Comparison of ENCODE assay signal across 23 mouse cellular contexts in the genomic region with DNA sequence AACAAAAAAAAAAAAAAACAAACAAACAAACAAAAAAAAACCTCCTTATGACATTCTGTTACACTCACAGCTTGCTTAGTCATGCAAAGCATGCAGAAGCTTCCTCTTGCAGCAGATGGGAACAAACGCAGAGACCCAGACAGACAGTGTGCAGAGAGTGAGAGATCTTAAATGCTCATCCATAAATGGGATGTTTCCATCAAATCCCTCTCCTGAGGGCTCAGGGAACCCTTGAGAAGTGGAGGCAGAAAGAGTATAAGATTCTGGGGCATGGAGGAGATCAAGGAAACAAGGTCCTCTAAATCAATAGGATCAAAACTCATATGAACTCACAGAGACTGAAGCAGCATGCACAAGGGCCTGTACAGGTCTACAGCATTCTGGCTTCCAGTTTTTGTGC. TPM values are rescaled to one million over a fixed set of nuclear protein-coding genes. Genes with fewer than 3 reads are reported as not detected.
"Had no signal": no experiment of that assay in that cellular context is flagged by ENCODE, and none has a peak within 500 bp of the region (broad histone marks: within the 10 kb centered on the region; RNA-seq: fewer than 3 reads in every experiment).

No protein-coding gene starts in this region.

- H3K27ac ChIP-seq: heart, adult 2 months; hindbrain, embryonic 10.5 days; hindbrain, embryonic 12.5 days; hindbrain, embryonic 14.5 days; intestine, embryonic 15.5 days; left cerebral cortex, adult 2 months; limb, embryonic 10.5 days; limb, embryonic 12.5 days; liver, embryonic 13.5 days; liver, embryonic 15.5 days had no signal

- ATAC-seq: hindbrain, embryonic 16.5 days; inflammation-experienced regulatory T-cells, adult 6 months; intestine, embryonic 15.5 days; intestine, postnatal 0 days had no signal

- DNase-seq: gastrocnemius, postnatal 25 days; heart, adult 2 months; heart, postnatal 10 days; heart, postnatal 4 days; kidney, adult 18-20 months; kidney, adult 8-10 months; kidney, postnatal 10 days; kidney, postnatal 25 days; kidney, postnatal 4 days; liver; liver, embryonic 13.5 days had no signal

- H3K4me3 ChIP-seq: heart, adult 2 months; hindbrain, embryonic 10.5 days; hindbrain, embryonic 12.5 days; intestine, embryonic 15.5 days; left cerebral cortex, adult 2 months; limb, embryonic 10.5 days; limb, embryonic 12.5 days; liver, embryonic 13.5 days; liver, embryonic 15.5 days had no signal

RNA-seq across cellular contexts. Expression of a gene that starts 52.5 kb away (rescaled TPM):
- total RNA-seq: granulocyte monocyte progenitor cell, adult 5-6 weeks had no signal
